In the genomic region with DNA sequence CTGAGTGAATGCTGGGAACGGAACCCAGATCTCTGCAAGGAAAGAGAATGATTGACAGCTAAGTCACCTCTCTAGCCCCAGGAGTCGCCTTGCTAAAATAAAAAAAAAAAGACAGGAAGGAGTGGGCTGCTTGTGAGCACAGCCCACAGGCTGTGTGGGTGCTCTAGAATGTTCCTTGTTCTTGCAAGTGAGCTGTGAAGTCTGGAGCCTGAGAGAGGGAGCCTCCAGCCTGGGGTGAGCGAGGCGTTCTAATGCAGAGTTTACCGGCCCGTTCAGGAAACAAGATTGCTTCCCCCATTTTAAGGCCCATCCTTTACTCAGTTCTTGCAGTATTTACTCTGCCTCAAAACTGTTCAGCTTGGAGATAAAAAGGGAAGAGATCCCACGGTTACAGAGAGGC, we compare ENCODE assay signal across 18 mouse cellular contexts. TPM values are rescaled to one million over a fixed set of nuclear protein-coding genes. Genes with fewer than 3 reads are reported as not detected.
A peak's percentile ranks its signal among the peaks of the same experiment; 100 is the strongest.
DNase-seq lines count a peak whose midpoint lies in the region; ATAC-seq lines count a peak whose summit lies in the region.
"Had no signal": no experiment of that assay in that cellular context is flagged by ENCODE, and none has a peak within 500 bp of the region (broad histone marks: within the 10 kb centered on the region; RNA-seq: fewer than 3 reads in every experiment).

No protein-coding gene starts in this region.

- DNase-seq in heart, adult 11 months = peak; percentile 58
- no peak for DNase-seq in heart, postnatal 25 days (ENCODE audit: low spot score)
- peak; percentile 5 for DNase-seq in thymus, postnatal 14 days
- DNase-seq in thymus, adult 18-20 months = no peak
- DNase-seq in kidney, postnatal 25 days = no peak
- DNase-seq in frontal cortex, postnatal 36 days (ENCODE audit: low spot score in 2 of 2) = no peak
- DNase-seq: adrenal gland, postnatal 14 days; B cell, adult 2 months; cerebellum, adult 2 months; embryo, embryonic 11 days; gastrocnemius, postnatal 36 days; heart, adult 2 months; heart, postnatal 4 days had no signal

- peak; percentile 50 for ATAC-seq in megakaryocyte progenitor cell, adult 5-6 weeks (replicated peaks; ENCODE audit: poor library complexity)
- ATAC-seq: activated CD4-positive, CD25-positive, alpha-beta regulatory T cell, adult 4 months; forebrain, embryonic 14.5 days; Patski had no signal

- intact Hi-C loops in heart, postnatal 25 days (cut with DNase I) = no loop called here

RNA-seq across cellular contexts. Expression of gene Dglucy, which starts 28.4 kb away (rescaled TPM):
- 10 to 100 TPM; 60.4 to 61.1 TPM for total RNA-seq in heart, postnatal 25 days (2021)
- 12.5 and 15.1 TPM in 2 replicates for total RNA-seq in megakaryocyte progenitor cell, adult 5-6 weeks (2015)
- total RNA-seq in megakaryocyte progenitor cell, adult 5-6 weeks (2017) = 13.1 and 15.3 TPM in 2 replicates
- total RNA-seq: MEL had no signal

Comparison
In these comparisons a context has a peak if more than half of its experiments do, and no peak if none do; other contexts are left out.
1. DNase-seq: peak in heart, adult 11 months (single experiment) and thymus, postnatal 14 days (single experiment); none in heart, postnatal 25 days (single experiment), thymus, adult 18-20 months (0 of 2), kidney, postnatal 25 days (0 of 2) and frontal cortex, postnatal 36 days (0 of 2).